Mouse (Mus musculus) heart, postnatal 25 days (tissue): ENCODE measurements around the gene Kdm4b. TPM values are rescaled to one million over a fixed set of nuclear protein-coding genes. Genes with fewer than 3 reads are reported as not detected.

Experiments
- DNase-seq: peaks from one replicate; pipeline ENCODE4 v3.0.0; 2022; ENCODE audit warnings: low spot score
- intact Hi-C: fragments of 180-260 bp; cut with DNase I; formaldehyde crosslinking; loops from one replicate; pipeline ENCODE4 v1.15.1; 2025
- total RNA-seq, 2 experiments: library from RNA; stranded (reverse); gene quantifications; 2 replicates each; pipeline ENCODE4 v1.2.3; 2021

Gene Kdm4b
- 10 to 100 TPM; 37.9 to 38.1 TPM for total RNA-seq

DNA sequence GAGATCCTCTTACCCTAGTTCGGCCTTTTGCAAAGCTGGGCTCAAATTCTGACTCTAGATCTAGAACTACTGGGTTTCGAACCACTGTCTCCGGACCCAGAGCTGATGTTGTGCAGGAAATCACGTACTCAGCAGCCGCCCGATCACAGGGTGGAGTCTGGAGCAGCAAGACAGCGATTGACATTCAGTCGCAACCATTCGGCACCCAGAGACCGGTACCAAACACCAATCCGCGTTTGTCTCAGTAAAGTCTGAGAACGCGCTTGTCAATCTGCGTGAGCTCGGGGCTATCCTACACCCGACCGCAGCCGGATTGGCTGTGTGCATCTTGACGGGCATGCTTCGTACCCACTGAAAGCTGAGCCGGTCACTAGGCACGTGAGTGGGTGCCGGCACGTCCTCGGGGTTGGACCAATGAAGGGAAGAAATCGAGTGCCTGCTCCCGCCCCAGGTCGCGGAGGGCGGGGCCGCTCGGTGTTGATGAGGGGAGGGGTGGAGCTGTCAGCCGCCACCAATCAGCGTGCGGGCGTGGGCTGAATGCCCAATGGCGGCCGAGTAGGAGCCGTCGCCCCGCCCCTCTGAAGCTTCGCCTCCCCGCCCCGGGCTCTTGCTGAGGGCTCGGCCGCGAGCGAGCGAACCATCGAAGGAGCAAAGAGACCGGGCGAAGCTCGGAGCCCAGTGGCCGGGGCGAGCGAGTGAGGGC lies at the start of gene Kdm4b:
Kdm4b (plus strand) TSS at position 613 of the 703 bp plus-strand sequence.
- peak; percentile 100 for DNase-seq
- intact Hi-C loops = no loop called here

DNA sequence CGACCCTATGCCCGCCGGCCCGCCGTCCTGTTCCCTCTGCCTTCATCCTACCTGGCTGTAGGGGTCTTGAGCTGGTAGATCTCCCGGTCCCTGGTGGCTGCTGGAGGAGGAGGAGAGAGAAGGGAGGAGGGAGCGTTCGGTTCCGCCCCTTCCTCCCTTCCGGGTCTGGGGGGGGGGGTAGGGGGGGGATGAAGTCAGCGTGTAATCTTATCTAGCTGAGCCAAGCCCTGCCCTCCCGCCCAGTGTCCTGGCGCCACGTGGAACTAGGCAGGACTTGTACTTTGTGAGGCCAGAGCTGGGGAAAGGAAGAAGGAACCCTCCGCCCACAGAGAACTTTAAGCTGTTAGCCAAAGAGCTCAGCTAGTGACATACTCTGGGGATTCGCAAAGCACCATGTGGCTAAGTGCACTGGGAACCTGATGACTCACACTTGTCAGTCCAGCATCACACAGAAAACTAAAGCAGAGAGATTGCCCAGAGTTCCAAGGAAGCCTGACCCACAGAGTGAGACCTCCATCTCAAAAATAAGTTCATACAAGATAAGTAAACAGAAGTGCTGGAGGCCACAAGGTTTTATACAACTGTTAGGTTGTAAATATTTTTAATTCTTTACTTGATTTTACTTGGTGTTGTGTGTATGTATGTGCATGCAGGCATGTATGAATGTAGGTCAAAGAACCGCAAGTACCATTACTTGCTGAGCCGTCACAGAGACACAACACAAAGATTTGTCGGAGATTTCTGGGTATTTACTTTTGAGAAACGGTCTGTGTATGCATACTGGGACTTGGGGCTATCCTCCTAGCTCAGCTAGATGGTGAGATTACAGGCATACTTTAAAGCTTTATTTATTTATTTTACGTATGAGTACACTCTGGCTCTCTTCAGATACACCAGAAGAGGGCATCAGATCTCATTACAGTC lies 49.0 kb upstream of the Kdm4b start, which contains the start of gene Ticam1:
Ticam1 (minus strand) TSS at position 144 of the 924 bp plus-strand sequence.
- intact Hi-C loops = loop anchor here (2.0 kb wide), 1 partner anchor 16 kb away; the partner anchor contains the start of gene Plin3
- peak; percentile 93 for DNase-seq

DNA sequence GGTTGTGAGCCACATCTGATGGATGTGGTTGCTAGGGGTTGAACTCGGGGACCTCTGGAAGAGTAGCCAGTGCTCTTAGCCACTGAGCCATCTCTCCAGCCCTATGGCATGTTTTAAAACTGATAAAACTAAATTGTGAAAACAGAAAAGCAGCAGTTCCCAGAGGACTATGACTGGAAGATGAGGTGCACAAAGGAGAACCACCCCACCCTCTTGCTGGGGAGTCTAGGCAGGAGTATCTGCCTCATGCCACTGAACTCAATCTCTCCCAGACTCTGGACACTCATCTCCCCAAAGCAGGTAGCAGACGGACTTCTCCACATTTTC lies 48.3 kb upstream of the Kdm4b start:
- no peak for DNase-seq

DNA sequence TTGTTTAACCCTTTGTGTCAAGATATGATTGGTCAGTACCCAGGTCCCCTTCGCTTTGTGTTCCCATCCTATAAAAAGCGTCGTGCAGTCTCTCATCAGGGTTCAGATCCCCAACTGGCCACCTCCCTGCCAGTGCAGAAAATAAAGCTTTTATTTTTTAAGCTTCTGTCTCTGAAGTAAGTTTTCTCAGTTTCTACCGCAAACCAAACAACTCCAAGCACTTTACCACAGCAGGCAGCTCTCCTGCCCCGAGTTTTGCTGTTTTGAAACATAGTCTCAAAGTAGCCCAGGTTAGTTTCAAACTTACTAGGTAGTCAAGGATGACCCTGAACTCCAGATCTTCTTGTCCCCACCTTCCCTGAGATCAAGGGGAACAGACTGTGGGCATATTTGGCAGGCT lies 47.5 kb upstream of the Kdm4b start:
- intact Hi-C loops = no loop called here
- no peak for DNase-seq

More for the DNA sequence above, 48.3 kb upstream of the Kdm4b start:
- intact Hi-C loops = loop anchor here (2.0 kb wide), 1 partner anchor 15 kb away; the partner anchor contains the start of gene Plin3

DNA sequence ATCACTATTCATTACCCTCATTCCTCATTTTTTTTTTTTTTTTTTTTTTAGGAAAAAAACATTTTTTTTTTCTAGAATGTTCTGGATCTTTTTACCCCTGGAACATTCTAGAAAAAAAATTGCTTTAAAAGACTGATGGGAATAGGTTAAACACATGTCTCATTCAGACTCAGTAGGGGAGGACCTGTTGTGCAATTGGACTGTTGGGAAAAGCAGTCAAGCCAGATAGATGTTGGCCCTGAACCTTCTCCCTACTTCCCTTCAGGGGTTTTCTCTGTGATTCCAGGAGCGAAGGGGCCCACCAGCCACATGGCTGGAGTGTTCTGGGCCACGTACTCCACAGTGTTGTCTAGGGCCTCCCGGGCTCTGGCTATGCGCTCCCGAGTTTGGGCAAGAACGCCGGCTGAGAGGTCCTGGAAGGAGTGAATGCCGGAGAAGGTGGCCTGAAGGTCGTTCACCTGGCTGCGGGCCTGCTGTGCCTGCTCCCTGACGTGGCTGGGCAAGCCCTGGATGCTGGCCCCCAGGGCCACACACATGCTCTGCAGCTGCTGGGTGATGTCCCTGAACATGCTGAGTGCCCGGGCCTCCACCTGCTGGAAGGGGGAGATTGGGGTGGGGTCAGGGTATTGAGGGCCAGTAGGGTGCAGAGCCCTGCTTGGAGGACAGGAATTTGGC lies 46.2 kb upstream of the Kdm4b start:
- no peak for DNase-seq

DNA sequence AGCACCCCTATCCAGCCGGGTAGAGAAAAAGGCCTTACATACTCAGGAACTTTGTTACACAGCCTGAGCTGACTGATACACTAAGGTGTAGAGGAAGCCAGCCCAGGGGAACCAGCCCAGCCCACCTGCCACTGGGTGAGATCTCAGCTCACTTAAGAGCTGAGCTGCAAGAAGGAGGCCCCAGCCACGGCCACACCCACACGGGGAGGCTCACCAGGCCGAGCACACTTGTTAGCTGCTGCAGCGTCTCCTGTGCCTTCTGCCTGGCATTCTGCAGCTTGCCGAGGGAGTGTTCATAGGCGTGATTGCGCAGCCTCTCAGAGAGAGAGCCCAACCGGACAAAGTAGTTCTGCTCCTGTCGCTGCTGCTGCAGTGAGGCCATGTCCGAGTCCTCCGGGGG lies 44.7 kb upstream of the Kdm4b start:
- intact Hi-C loops = no loop called here
- DNase-seq = no peak

More for the DNA sequence above, 46.2 kb upstream of the Kdm4b start:
- intact Hi-C loops = no loop called here

DNA sequence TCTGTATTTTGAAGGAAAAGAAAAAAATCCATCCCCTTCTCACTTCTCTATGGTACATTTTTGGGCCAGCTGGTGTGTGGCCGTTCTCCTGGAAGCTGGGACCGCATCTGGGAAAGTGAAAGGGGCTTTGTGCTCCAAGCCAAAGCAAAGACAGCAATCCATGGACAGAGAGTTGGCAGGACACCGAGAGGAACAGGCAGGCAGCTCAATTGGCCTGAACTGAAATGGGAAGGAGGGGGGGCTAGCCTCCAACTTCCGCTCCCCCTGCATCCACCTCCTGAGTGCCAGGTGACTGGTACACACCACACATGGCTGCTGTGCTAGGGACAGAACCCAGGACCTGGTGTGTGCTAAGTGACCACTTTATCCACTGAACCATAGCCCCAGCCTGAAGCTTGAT lies 43.1 kb upstream of the Kdm4b start:
- intact Hi-C loops = no loop called here

DNA sequence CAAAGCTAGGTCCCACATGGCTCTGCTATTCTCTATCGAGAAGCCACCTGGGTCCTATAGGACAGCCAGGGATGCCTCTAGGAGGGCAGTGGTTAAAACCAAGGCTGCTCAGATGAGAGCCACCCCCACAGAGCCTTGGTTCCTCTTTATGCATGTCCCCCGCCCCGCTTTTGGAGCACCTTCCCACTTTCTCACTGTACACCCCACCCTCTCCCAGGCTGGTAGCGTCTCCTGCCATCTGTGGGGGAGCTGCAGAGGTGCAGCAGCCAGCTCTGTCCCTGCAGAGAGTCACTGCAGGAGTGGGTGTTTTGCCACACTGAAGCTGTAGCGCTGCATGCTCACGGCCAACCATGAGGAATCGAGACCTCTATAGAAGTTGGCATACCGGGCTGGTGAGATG lies 42.5 kb upstream of the Kdm4b start:
- intact Hi-C loops = no loop called here
- DNase-seq = no peak

More for the DNA sequence above, 43.1 kb upstream of the Kdm4b start:
- no peak for DNase-seq

DNA sequence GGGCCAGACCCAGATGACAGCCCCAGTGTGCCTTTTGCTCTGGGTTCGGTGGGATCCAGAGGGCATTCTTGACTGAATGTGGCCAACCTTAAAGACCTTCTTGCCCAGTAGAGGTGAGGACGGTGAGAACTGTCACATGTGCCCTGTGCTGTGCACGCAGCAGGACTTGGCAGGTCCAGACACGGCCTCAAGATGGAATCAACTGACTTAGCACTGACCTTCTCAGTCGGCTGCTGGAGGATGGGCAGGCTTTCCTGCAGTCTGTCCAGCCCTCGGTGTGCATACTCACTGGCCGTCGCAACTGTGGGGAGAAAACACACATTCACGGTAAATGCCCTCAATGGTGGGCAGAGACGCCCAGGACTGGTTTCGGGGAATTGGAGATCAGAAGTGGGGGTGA lies 39.9 kb upstream of the Kdm4b start:
- intact Hi-C loops = no loop called here
- no peak for DNase-seq

DNA sequence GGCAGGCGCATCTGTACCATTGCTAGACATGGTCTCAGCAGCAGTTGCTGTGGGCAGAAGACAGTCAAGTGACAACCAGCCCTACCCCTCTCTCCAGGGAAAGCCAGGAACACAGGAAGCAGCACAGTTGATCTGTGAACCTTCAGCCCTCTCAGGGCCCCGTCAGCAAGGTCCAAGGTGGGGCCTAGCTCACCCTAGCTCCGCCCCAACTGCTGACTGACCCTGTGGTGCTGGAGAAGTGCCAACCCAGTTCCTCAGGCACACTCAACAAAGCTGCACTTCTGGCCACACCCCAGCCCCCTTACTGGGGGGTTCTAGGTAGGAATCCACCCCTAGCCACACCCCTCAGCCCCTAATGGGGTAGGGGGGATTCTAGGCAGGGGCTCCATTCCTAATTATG lies 38.0 kb upstream of the Kdm4b start:
- intact Hi-C loops = no loop called here
- no peak for DNase-seq

DNA sequence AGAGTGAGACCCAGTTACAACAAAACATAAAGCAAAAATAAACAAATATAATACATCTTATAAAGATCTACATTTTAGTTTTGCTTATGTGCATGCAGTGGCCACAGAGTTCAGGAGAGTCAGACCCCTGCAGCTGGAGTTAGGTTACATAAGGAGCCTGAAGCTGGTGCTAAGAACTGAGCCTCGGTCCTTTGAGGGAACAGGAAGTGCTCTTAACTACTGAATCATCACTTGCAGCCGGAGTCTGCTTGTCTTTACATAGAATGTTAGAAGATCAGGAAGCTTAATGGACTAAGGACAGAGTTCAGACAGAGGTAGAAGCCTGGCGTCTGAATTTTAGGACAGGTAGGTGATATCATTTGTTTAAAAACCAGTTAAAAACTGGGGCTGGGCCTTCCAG lies 37.0 kb upstream of the Kdm4b start:
- intact Hi-C loops = no loop called here

DNA sequence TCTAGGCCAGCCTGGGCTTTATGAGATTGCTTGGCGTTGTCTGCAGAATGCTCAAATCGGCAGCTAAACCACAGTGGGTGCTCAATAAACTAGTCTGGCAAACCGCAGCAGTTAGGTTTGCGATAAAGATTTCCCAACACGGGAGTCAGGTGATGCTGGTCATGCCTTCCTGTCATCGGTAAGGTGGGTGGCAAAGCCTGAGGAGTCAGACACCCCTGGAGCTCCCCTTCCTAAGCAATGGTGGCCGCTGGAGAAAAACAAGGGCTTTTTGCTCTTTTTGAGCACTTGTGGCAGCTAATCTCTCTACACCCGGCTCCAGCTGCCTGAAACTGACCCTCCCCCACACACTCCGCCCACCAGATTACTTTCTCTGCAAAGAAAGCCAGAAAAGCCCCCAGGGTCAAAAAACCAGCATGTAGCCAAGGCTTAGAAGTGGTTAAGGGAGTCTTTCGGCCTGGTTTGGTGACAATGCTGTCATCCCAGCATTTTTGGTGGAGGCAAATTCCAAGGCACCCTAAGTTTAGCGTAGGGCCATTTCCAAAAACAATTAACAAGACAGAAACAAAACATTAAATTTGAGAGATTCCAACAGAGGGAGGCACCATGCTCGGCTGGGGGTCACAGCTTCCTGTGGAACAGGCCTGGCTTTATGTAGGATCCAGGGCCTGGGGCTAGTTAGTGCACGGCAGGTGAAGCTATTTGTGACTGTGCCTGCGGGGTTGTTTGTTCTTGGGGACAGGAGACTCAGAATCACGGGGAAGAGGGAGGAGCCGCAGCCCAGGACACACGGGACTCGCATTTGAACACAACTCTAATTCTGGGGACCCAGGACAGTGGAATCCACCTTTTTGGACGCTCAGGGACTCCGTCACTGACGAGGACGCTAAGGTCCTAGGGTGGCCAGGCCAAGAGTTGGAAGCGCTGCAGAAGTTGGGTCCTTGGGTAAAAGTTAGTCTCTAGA lies 36.2 kb upstream of the Kdm4b start:
- no peak for DNase-seq
- intact Hi-C loops = no loop called here

More for the DNA sequence above, 37.0 kb upstream of the Kdm4b start:
- no peak for DNase-seq

DNA sequence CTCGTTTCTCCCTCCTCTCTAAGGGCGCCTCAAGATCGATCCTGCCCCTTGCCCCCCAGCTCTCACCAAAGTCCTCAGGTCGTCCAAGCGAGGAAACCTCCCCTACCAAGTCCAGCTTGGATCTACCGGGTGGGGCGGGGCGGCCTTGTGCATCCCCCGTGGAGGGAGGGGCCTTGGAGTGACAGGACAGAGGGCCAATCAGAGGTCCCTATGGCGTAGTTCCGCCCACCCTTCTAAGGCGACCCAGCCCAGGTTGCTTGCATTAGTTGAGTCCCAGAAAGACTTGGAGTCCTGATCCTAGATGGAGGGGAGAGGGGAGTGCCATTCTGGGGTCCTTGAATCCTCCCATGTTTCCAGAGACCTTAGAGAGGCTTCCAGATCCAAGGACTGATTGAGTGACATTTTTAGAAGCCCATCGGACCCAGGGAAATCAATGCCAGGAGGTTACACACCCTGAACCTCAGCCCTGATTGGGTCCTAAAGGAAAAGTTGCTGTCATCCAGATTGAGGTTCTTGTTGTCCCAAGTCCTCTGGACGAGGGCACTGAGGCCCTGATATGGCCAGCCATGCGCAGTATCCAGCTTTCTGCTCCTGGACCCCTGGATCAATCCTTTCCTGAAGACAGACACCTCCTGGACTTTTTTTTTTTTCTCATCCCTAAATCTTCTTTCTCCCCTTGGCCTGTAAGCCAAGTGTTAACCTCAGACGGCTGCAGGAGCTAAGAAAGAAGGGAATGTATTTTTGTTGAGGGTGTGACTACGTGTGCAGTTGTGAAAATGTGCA lies 35.3 kb upstream of the Kdm4b start:
- intact Hi-C loops = loop anchor here (1.0 kb wide), 1 partner anchor 60 kb away; no protein-coding TSS in a partner anchor

DNA sequence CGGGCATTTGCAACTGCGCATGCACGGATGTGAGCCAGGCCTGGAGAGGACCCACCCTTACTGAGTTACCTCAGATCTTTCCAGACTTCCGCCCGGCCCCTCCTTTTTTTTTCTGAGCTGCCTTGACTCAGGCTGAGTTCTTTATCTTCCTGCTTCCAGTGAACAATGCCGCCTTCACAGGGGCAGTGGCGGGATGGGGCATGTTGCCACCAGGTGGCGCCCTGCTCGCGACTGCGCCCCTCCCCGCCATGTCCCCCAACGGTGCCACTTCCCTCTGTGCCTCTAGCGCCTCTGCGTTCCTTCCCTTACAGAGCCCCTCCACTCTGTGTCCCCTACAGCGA lies 34.7 kb upstream of the Kdm4b start:
- peak; percentile 91 for DNase-seq
- intact Hi-C loops = loop anchor here (1.0 kb wide), 1 partner anchor 59 kb away; no protein-coding TSS in a partner anchor

More for the DNA sequence above, 35.3 kb upstream of the Kdm4b start:
- DNase-seq = peak; percentile 96

DNA sequence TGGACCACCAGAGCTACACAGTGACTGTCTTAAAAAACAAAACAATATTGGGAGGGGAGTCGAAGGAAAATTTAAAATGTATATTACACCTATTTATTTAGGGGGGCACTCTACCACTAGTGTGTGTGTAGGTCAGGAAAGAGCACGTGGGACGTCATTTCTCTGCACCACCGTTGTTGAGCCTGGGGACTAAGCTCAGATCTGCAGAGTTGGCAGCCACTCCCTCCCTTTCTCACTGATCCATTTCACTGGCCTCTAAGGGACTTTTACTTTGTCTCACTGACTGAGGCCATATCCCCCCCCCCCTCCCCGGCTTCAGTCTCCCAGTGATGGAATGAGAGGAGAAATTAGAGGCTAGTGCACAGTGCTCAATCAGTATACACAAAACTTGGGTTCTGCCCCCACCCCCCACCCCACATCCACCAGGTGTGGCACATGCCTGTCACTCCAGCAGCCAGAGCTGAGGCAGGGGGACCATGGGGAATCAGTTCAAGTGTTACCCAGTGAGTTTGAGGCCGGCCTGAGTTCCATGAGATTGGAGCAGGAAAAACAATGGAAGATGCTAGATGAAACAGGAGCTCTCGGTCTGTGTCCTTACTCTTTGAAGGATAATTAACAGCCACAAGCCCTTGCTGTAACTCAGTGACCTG lies 33.9 kb upstream of the Kdm4b start:
- intact Hi-C loops = loop anchor here (1.0 to 2.0 kb wide), 2 partner anchors 15 to 58 kb away; partner anchors contain the start of gene Ticam1
- no peak for DNase-seq

DNA sequence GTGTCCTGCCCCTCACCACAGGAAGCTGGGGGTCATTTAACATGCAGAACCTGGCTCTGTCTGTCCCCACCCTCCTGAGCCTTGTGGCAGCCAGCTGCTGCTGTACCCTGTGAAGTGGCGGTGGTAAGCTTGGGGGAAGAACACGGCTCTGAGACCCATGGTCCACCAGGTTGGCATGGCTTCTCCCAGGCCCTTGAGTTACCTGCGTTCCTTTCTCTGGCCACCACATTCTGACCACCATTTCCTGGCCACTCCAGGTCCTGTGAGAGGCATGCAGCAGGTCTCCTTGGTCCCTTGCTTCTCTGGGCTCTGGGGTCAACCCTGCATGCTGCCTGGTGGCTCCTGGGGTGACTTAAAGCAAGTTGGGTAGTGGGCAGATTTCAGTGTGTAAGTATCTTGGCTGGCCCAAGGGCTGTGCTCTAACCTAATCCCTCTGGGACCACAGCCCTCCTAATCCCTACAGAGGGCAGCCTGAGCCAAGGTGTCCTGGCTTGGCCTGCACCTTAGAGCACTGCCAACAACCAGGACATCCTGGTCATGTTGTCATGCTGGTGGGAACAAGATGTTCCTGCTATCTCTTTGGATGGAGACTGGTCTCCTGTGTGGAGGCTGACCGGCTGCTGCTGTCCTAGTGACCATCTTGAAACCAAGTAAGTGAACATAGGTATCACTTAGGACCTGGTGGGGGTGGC lies 33.2 kb upstream of the Kdm4b start, which contains the start of gene Plin3:
Plin3 (minus strand) TSS at position 343 of the 692 bp plus-strand sequence.
- no peak for DNase-seq
- intact Hi-C loops = loop anchor here (2.0 kb wide), 1 partner anchor 16 kb away; the partner anchor contains the start of gene Ticam1

DNA sequence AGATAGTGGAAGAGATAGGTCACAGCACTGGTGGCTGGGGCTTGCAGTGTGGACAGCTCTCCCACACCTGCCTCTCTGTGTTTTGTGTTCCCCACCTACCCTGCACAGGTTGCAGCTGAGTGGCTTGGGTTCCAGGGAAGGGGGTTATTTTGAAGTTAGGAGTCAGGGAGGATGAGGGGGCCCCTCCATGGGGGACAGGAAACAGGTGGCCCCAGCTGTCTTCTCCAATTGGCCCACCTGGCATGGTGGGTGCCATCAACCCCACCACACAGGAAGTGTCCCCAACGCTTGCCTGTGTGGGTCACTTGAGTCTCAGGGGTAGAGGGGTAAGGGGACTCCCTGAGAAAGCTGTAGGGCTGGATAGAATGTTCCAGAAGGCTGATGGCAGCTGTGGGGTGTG lies 32.6 kb upstream of the Kdm4b start:
- DNase-seq = no peak
- intact Hi-C loops = loop anchor here (2.0 kb wide), 1 partner anchor 16 kb away; the partner anchor contains the start of gene Ticam1
